Mouse (Mus musculus): ENCODE data around the gene Sqstm1. TPM values are rescaled to one million over a fixed set of nuclear protein-coding genes. Genes with fewer than 3 reads are reported as not detected.

Sqstm1 gene
- polyA plus RNA-seq, 1 experiment = 93.1 TPM

GRCm38 (mm10) chr11:50151374-50151773 is 59.3 kb downstream of the Sqstm1 start:
- no peak for TF ChIP-seq GATA1 (IDR thresholded peaks at IDR 0.05; ENCODE audit: low read length)

GRCm38 (mm10) chr11:50149603-50150150 is 61.0 kb downstream of the Sqstm1 start:
- TF ChIP-seq GATA1 (IDR thresholded peaks at IDR 0.05; ENCODE audit: low read length) = no peak

Other genes with a start within 250 kb of the Sqstm1 start
- 18.0 and 24.3 TPM in 2 replicates for gene Rnf130, start 185.5 kb downstream of the Sqstm1 start, polyA plus RNA-seq (2012)
- 50.7 and 98.9 TPM in 2 replicates for gene Tbc1d9b, start 79.4 kb downstream of the Sqstm1 start, polyA plus RNA-seq (2012)
- 8.3 and 14.5 TPM in 2 replicates for gene Mrnip, start 36.4 kb downstream of the Sqstm1 start, polyA plus RNA-seq (2012)
- gene Mgat4b, start 63 bp upstream of the Sqstm1 start, polyA plus RNA-seq (2012) = 123 and 151 TPM in 2 replicates
- gene Ltc4s, start 27.8 kb upstream of the Sqstm1 start, polyA plus RNA-seq (2012) = 0.11 and 0.18 TPM in 2 replicates
- 11.7 and 12.4 TPM in 2 replicates for gene Maml1, start 81.5 kb upstream of the Sqstm1 start, polyA plus RNA-seq (2012)
- 35.7 and 47.7 TPM in 2 replicates for gene Canx, start 114.8 kb upstream of the Sqstm1 start, polyA plus RNA-seq (2012)
- gene Cby3, start 143.6 kb upstream of the Sqstm1 start, polyA plus RNA-seq (2012) = not detected in 2 replicates
- gene Hnrnph1, start 166.2 kb upstream of the Sqstm1 start, polyA plus RNA-seq (2012) = 187 and 273 TPM in 2 replicates
- gene Rufy1, start 220.3 kb upstream of the Sqstm1 start, polyA plus RNA-seq (2012) = 8.2 and 8.7 TPM in 2 replicates